Comparison of ENCODE assay signal across 8 mouse cellular contexts in genomic region chr10:78392072-78392471, GRCm38 (mm10). TPM values are rescaled to one million over a fixed set of nuclear protein-coding genes. Genes with fewer than 3 reads are reported as not detected.
DNase-seq lines count a peak whose midpoint lies in the region; ATAC-seq and TF ChIP-seq lines count a peak whose summit lies in the region.

No protein-coding gene starts in this region.

- H3K4me2 ChIP-seq in midbrain, embryonic 11.5 days: no peak overlapping the region
- no peak overlapping the region; the same call in 1 of the 2 replicates for H3K4me2 ChIP-seq in midbrain, embryonic 15.5 days
- H3K4me2 ChIP-seq in limb, embryonic 11.5 days (ENCODE audit: low read depth, severe bottlenecking): peak overlapping the region; percentile 20; the same call in 1 of the 2 replicates

- 2% methylated on average over 18 of the region's 18 CpGs for WGBS in midbrain, embryonic 11.5 days
- 3% methylated on average over 18 of the region's 18 CpGs for WGBS in midbrain, embryonic 15.5 days
- WGBS in limb, embryonic 11.5 days: 5% methylated on average over 18 of the region's 18 CpGs

- DNase-seq in midbrain, embryonic 11.5 days (ENCODE audit: low spot score, missing footprints): peak; percentile 97
- peak; percentile 67 to 77 for DNase-seq in gastrocnemius, postnatal 36 days
- DNase-seq in kidney, adult 18-20 months: peak; percentile 88
- DNase-seq in limb, embryonic 11.5 days (ENCODE audit: low spot score): peak; percentile 80
- peak; percentile 87 for DNase-seq in naive thymus-derived CD4-positive, alpha-beta T cell, adult 2 months (ENCODE audit: low read depth)
- peak; percentile 86 for DNase-seq in splenic B cell, adult 2 months (ENCODE audit: low read depth, low spot score)

- peak; percentile 86 for TF ChIP-seq CTCF in cortical plate, adult 2 months (IDR thresholded peaks at IDR 0.05; ENCODE audit: extremely low read depth, insufficient read depth, low read length)

- H3K27me3 ChIP-seq in midbrain, embryonic 11.5 days (ENCODE audit: control insufficient read depth, insufficient read depth, low read length): peaks cover 13% of the 10 kb centered on the region
- H3K27me3 ChIP-seq in midbrain, embryonic 15.5 days (replicated peaks): peaks cover 29% of the 10 kb centered on the region
- H3K27me3 ChIP-seq in limb, embryonic 11.5 days (ENCODE audit: control insufficient read depth, insufficient read depth, low read length): peaks cover 16% of the 10 kb centered on the region
- no peaks in the 10 kb centered on the region for H3K27me3 ChIP-seq in splenic B cell, adult 2 months (ENCODE audit: control insufficient read depth, insufficient read depth, low read length, poor library complexity, severe bottlenecking)

- ATAC-seq in midbrain, embryonic 11.5 days (ENCODE audit: low FRiP score): peak; percentile 40; the same call in 1 of the 2 replicates
- ATAC-seq in midbrain, embryonic 15.5 days (replicated peaks): no peak
- no peak for ATAC-seq in limb, embryonic 11.5 days (ENCODE audit: insufficient number of reproducible peaks, low FRiP score, low TSS enrichment, low read depth)

- intact Hi-C loops in gastrocnemius, postnatal 36 days (cut with DNase I): loop anchor here (2.0 to 5.0 kb wide), 3 partner anchors 40 to 113 kb away; partner anchors contain the start of gene Agpat3

- no peak for TF ChIP-seq POLR2A in cortical plate, adult 2 months (IDR thresholded peaks at IDR 0.05; ENCODE audit: extremely low read depth, insufficient read depth, low read length)

- H3K27ac ChIP-seq in midbrain, embryonic 11.5 days (ENCODE audit: low read depth, low read length): no peak overlapping the region
- no peak overlapping the region for H3K27ac ChIP-seq in midbrain, embryonic 15.5 days
- no peak overlapping the region for H3K27ac ChIP-seq in cortical plate, adult 2 months (ENCODE audit: insufficient read depth, low read length)
- H3K27ac ChIP-seq in limb, embryonic 11.5 days (replicated peaks; ENCODE audit: low read depth, low read length): no peak overlapping the region

- no peak overlapping the region for H3K4me3 ChIP-seq in midbrain, embryonic 11.5 days (ENCODE audit: low read depth, low read length)
- no peak overlapping the region for H3K4me3 ChIP-seq in midbrain, embryonic 15.5 days
- no peak overlapping the region for H3K4me3 ChIP-seq in cortical plate, adult 2 months (ENCODE audit: insufficient read depth, low read length)
- H3K4me3 ChIP-seq in limb, embryonic 11.5 days (ENCODE audit: low read depth, low read length): no peak overlapping the region

- H3K36me3 ChIP-seq in midbrain, embryonic 11.5 days (ENCODE audit: control insufficient read depth, insufficient read depth, low read length): no peaks in the 10 kb centered on the region
- no peaks in the 10 kb centered on the region for H3K36me3 ChIP-seq in midbrain, embryonic 15.5 days (replicated peaks)
- H3K36me3 ChIP-seq in limb, embryonic 11.5 days (ENCODE audit: control insufficient read depth, insufficient read depth, low read length): no peaks in the 10 kb centered on the region
- H3K36me3 ChIP-seq in splenic B cell, adult 2 months (ENCODE audit: control insufficient read depth, insufficient read depth, low read length, poor library complexity, severe bottlenecking): no peaks in the 10 kb centered on the region

- H3K9me3 ChIP-seq in midbrain, embryonic 11.5 days (ENCODE audit: control insufficient read depth, low read length): no peaks in the 10 kb centered on the region
- no peaks in the 10 kb centered on the region for H3K9me3 ChIP-seq in midbrain, embryonic 15.5 days
- no peaks in the 10 kb centered on the region for H3K9me3 ChIP-seq in limb, embryonic 11.5 days (ENCODE audit: control insufficient read depth, low read length)

- H3K9ac ChIP-seq in midbrain, embryonic 11.5 days (ENCODE audit: low read length): no peak overlapping the region
- H3K9ac ChIP-seq in midbrain, embryonic 15.5 days: no peak overlapping the region
- no peak overlapping the region for H3K9ac ChIP-seq in limb, embryonic 11.5 days (ENCODE audit: low read length)

- peaks cover 6% of the 10 kb centered on the region; the same call in 1 of the 2 replicates for H3K4me1 ChIP-seq in midbrain, embryonic 11.5 days (ENCODE audit: control insufficient read depth, insufficient read depth, low read length)
- peaks cover 14% of the 10 kb centered on the region for H3K4me1 ChIP-seq in midbrain, embryonic 15.5 days
- H3K4me1 ChIP-seq in cortical plate, adult 2 months (ENCODE audit: control insufficient read depth, insufficient read depth, low read length): peaks cover 13% of the 10 kb centered on the region
- 0 out of 2 replicates have a peak, but pooled peaks cover 3% of the 10 kb centered on the region for H3K4me1 ChIP-seq in limb, embryonic 11.5 days (ENCODE audit: control insufficient read depth, insufficient read depth, low read length)

RNA-seq across cellular contexts. Expression of gene Rrp1, which starts 20.8 kb away (rescaled TPM):
- polyA plus RNA-seq in midbrain, embryonic 11.5 days (2014; fragmentation: Nextera tagmentation; extraction: Ambion mirVana): 223 and 244 TPM in 2 replicates
- 419 and 432 TPM in 2 replicates for polyA plus RNA-seq in midbrain, embryonic 15.5 days (2015; fragmentation: Nextera tagmentation; extraction: Ambion mirVana)
- 519 and 613 TPM in 2 replicates for polyA plus RNA-seq in cortical plate, adult 2 months (2012; rRNA removed)
- 10 to 100 TPM; 53.3 to 63.7 TPM for total RNA-seq in gastrocnemius, postnatal 36 days (2021)
- 272 and 283 TPM in 2 replicates for polyA plus RNA-seq in limb, embryonic 11.5 days (2014; fragmentation: Nextera tagmentation; extraction: Ambion mirVana)

RNA-seq across cellular contexts. Expression of gene Cstb, which starts 33.4 kb away (rescaled TPM):
- polyA plus RNA-seq in midbrain, embryonic 11.5 days (2014; fragmentation: Nextera tagmentation; extraction: Ambion mirVana): 109 and 115 TPM in 2 replicates
- polyA plus RNA-seq in midbrain, embryonic 15.5 days (2015; fragmentation: Nextera tagmentation; extraction: Ambion mirVana): 83.9 and 92.7 TPM in 2 replicates
- 69.3 and 78.3 TPM in 2 replicates for polyA plus RNA-seq in cortical plate, adult 2 months (2012; rRNA removed)
- 10 to 100 TPM; 13.6 to 13.8 TPM for total RNA-seq in gastrocnemius, postnatal 36 days (2021)
- 169 TPM in 2 replicates for polyA plus RNA-seq in limb, embryonic 11.5 days (2014; fragmentation: Nextera tagmentation; extraction: Ambion mirVana)

RNA-seq across cellular contexts. Expression of gene Agpat3, which starts 39.8 kb away (rescaled TPM):
- 37.8 and 46.3 TPM in 2 replicates for polyA plus RNA-seq in midbrain, embryonic 11.5 days (2014; fragmentation: Nextera tagmentation; extraction: Ambion mirVana)
- polyA plus RNA-seq in midbrain, embryonic 15.5 days (2015; fragmentation: Nextera tagmentation; extraction: Ambion mirVana): 73.4 and 77.7 TPM in 2 replicates
- 241 and 251 TPM in 2 replicates for polyA plus RNA-seq in cortical plate, adult 2 months (2012; rRNA removed)
- 100 to 1,000 TPM; 106 to 126 TPM for total RNA-seq in gastrocnemius, postnatal 36 days (2021)
- polyA plus RNA-seq in limb, embryonic 11.5 days (2014; fragmentation: Nextera tagmentation; extraction: Ambion mirVana): 37.4 and 38.0 TPM in 2 replicates
